Mouse (Mus musculus) embryonic facial prominence, embryonic 10.5 days (tissue): ENCODE measurements around the gene Rbbp4. TPM values are rescaled to one million over a fixed set of nuclear protein-coding genes. Genes with fewer than 3 reads are reported as not detected.
A peak's percentile ranks its signal among the peaks of the same experiment; 100 is the strongest.

Experiments used
- DNase-seq: peaks from one replicate; pipeline ENCODE4 v3.0.0-alpha.2; 2017; ENCODE audit warnings: low spot score
- H3K27ac ChIP-seq: fragments of 300-500 bp; sonication (generic); replicated peaks from 2 replicates; pipeline ENCODE4 v1.5.1; 2016; ENCODE audit warnings: mild to moderate bottlenecking
- H3K27me3 ChIP-seq: fragments of 300-500 bp; sonication (generic); replicated peaks from 2 replicates; pipeline ENCODE4 v1.6.1; 2016; ENCODE audit warnings: low read depth, mild to moderate bottlenecking; ENCODE audit not compliant: poor library complexity, severe bottlenecking
- H3K36me3 ChIP-seq: fragments of 300-500 bp; sonication (generic); replicated peaks from 2 replicates; pipeline ENCODE4 v1.6.1; 2016; ENCODE audit warnings: mild to moderate bottlenecking, moderate library complexity
- H3K4me1 ChIP-seq: fragments of 300-500 bp; sonication (generic); 2 replicates; pipeline ENCODE4 v1.6.1; 2016
- H3K4me3 ChIP-seq: fragments of 300-500 bp; sonication (generic); 2 replicates; pipeline ENCODE4 v1.5.1; 2016; ENCODE audit warnings: mild to moderate bottlenecking, moderate library complexity
- H3K9me3 ChIP-seq: fragments of 300-500 bp; sonication (generic); 2 replicates; pipeline ENCODE4 v1.6.1; 2016; ENCODE audit warnings: mild to moderate bottlenecking
- WGBS: fragments of 180-500 bp; shearing (Covaris S2); methylation state at CpG from one replicate; pipeline ENCODE4 v1.1.7; 2016; 5-methylcytosine and 5-hydroxymethylcytosine counted together
- microRNA-seq: library from miRNA; unstranded; fragments of <30 nt; microRNA quantifications from one replicate; pipeline ENCODE4, GENCODE M21; 2017
- polyA plus RNA-seq: library from polyadenylated mRNA; unstranded; fragments of >200 nt; fragmentation: Nextera tagmentation; extraction: Ambion mirVana; gene quantifications from 2 replicates; pipeline ENCODE4 v1.2.1, GENCODE M21; 2016

Rbbp4 gene
- polyA plus RNA-seq, 1 experiment from 2014 or later = 546 TPM

DNA sequence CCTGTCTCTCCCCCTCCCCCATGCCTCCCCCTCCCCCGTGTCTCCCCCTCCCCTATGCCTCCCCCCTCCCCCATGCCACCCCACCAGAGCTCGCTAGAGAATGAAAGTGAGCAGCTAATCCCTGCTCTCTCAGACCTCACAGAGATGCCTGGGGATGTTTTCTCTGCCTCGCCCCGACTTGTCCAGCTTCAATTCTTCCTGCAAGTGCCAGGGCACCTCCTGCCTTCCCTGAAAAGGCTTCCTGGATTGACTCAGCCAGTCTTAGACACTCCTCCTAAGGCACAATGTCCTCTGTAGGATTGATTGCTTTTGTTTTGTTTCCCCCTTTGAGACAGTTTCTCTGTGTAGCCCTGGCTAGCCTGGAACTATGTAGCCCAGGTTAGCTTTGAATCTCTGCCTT, 74.0 kb downstream of the Rbbp4 start, which contains the start of gene C77080:
TSS of gene C77080 (minus strand) at position 209 of the 400 bp plus-strand sequence.
- Histone ChIP-seq H3K4me3 (peak within 1 kb of the TSS; percentile 21; the same call in 1 of the 2 replicates), H3K4me1 (peaks cover 48% of the 10 kb centered on the region), H3K36me3 (no peaks in the 10 kb centered on the region), H3K27ac (peak within 1 kb of the TSS; percentile 35; the same call in 1 of the 2 replicates), H3K27me3 (peaks cover 3% of the 10 kb centered on the region; the same call in 1 of the 2 replicates), H3K9me3 (no peaks in the 10 kb centered on the region)
- no peak for DNase-seq
- 6% methylated on average over 3 of the region's 4 CpGs for WGBS

- Histone ChIP-seq H3K27me3 (peaks cover 3% of the 10 kb centered on the region; the same call in 1 of the 2 replicates), H3K9me3 (no peaks in the 10 kb centered on the region), H3K4me1 (peaks cover 49% of the 10 kb centered on the region), H3K27ac (peak overlapping the region; percentile 35; the same call in 1 of the 2 replicates), H3K36me3 (no peaks in the 10 kb centered on the region), H3K4me3 (peak overlapping the region; percentile 21; the same call in 1 of the 2 replicates)
- DNase-seq = no peak
- WGBS = 8% methylated on average over 6 of the region's 6 CpGs
Observed at GRCm38 (mm10) chr4:129260678-129261077, 74.5 kb downstream of the Rbbp4 start.

GRCm38 (mm10) chr4:129259101-129259500, 76.1 kb downstream of the Rbbp4 start:
- no peaks in the 10 kb centered on the region for H3K9me3 ChIP-seq
- peaks cover 46% of the 10 kb centered on the region for H3K4me1 ChIP-seq
- H3K27ac ChIP-seq = no peak overlapping the region; the same call in 1 of the 2 replicates
- WGBS = 51% methylated on average over 4 of the region's 4 CpGs
- H3K4me3 ChIP-seq = no peak overlapping the region
- no peak for DNase-seq
- H3K27me3 ChIP-seq = peaks cover 6% of the 10 kb centered on the region; the same call in 1 of the 2 replicates
- H3K36me3 ChIP-seq = no peaks in the 10 kb centered on the region

Small RNA genes lying within 50 kb of the gene (microRNA-seq; reads per million reads assigned to microRNA genes)
- gene Gm22994 = not detected

Other genes with a start within 250 kb of the Rbbp4 start
- 10.6 and 11.8 TPM in 2 replicates for gene Tmem54, start 229.8 kb downstream of the Rbbp4 start, polyA plus RNA-seq
- gene Hpca, start 213.3 kb downstream of the Rbbp4 start, polyA plus RNA-seq = 0.66 and 1.8 TPM in 2 replicates
- 1.5 TPM in 2 replicates for gene Fndc5, start 198.4 kb downstream of the Rbbp4 start, polyA plus RNA-seq
- 29.5 and 29.8 TPM in 2 replicates for gene S100pbp, start 145.6 kb downstream of the Rbbp4 start, polyA plus RNA-seq
- 96.0 and 105 TPM in 2 replicates for gene Yars, start 145.6 kb downstream of the Rbbp4 start, polyA plus RNA-seq
- 3.3 and 3.5 TPM in 2 replicates for gene C77080, start 74.0 kb downstream of the Rbbp4 start, polyA plus RNA-seq
- 0.48 and 0.71 TPM in 2 replicates for gene Sync, start 47.8 kb downstream of the Rbbp4 start, polyA plus RNA-seq
- 49.0 and 49.3 TPM in 2 replicates for gene Zbtb8os, start 325 bp upstream of the Rbbp4 start, polyA plus RNA-seq
- 6.0 and 6.6 TPM in 2 replicates for gene Zbtb8a, start 42.7 kb upstream of the Rbbp4 start, polyA plus RNA-seq
- gene Zbtb8b, start 105.5 kb upstream of the Rbbp4 start, polyA plus RNA-seq = 2.0 and 2.4 TPM in 2 replicates
- 19.7 and 21.5 TPM in 2 replicates for gene Bsdc1, start 126.2 kb upstream of the Rbbp4 start, polyA plus RNA-seq
- not detected in 2 replicates for gene Tssk3, start 155.7 kb upstream of the Rbbp4 start, polyA plus RNA-seq
- gene Fam229a, start 155.8 kb upstream of the Rbbp4 start, polyA plus RNA-seq = not detected in 2 replicates
- 1,428 and 1,442 TPM in 2 replicates for gene Marcksl1, start 178.2 kb upstream of the Rbbp4 start, polyA plus RNA-seq
- 302 and 304 TPM in 2 replicates for gene Hdac1, start 207.3 kb upstream of the Rbbp4 start, polyA plus RNA-seq
- 9.3 and 12.6 TPM in 2 replicates for gene Lck, start 238.3 kb upstream of the Rbbp4 start, polyA plus RNA-seq
- gene Fam167b, start 243.2 kb upstream of the Rbbp4 start, polyA plus RNA-seq = 1.9 and 2.0 TPM in 2 replicates